Mouse (Mus musculus) layer of hippocampus, postnatal 14 days (tissue): ENCODE data around the gene Prkag3. TPM values are rescaled to one million over a fixed set of nuclear protein-coding genes. Genes with fewer than 3 reads are reported as not detected.

ENCODE experiments used
- DNase-seq, 2 experiments: peaks; one replicate each; pipeline ENCODE4 v3.0.0; 2021 to 2022; ENCODE audit warnings: low spot score in 2 of 2, mixed read lengths in 1 of 2
- total RNA-seq, 2 experiments: library from RNA; stranded (reverse); gene quantifications; 2 replicates each; pipeline ENCODE4 v1.2.3; 2021

Prkag3 gene
- total RNA-seq, 2 experiments from 2014 or later, result 0.14 to 0.55 TPM

- DNase-seq, result peak; percentile 55 to 76
Measured at GRCm38 (mm10) chr1:74763081-74763480, 14.1 kb upstream of the Prkag3 start.

- DNase-seq, result peak; percentile 37 to 69
Measured at GRCm38 (mm10) chr1:74759773-74760172, 10.8 kb upstream of the Prkag3 start.

GRCm38 (mm10) chr1:74754175-74754785 is 5.3 kb upstream of the Prkag3 start:
- DNase-seq, result no peak

- no peak for DNase-seq
Measured at GRCm38 (mm10) chr1:74753266-74753974, 4.4 kb upstream of the Prkag3 start.

- no peak for DNase-seq
Measured at GRCm38 (mm10) chr1:74752833-74753232, 3.8 kb upstream of the Prkag3 start.

- no peak for DNase-seq
Measured at GRCm38 (mm10) chr1:74752150-74752549, 3.1 kb upstream of the Prkag3 start.

GRCm38 (mm10) chr1:74750683-74751082 is 1.7 kb upstream of the Prkag3 start:
- DNase-seq, result peak in 1 of 2 experiments; percentile 74

GRCm38 (mm10) chr1:74749301-74749700 is 280 bp upstream of the Prkag3 start:
- no peak for DNase-seq

GRCm38 (mm10) chr1:74747335-74747734 is 1.7 kb downstream of the Prkag3 start:
- DNase-seq, result no peak

GRCm38 (mm10) chr1:74740846-74741245 is 8.2 kb downstream of the Prkag3 start:
- DNase-seq, result no peak

- DNase-seq, result no peak
Measured at GRCm38 (mm10) chr1:74737500-74737899, 11.5 kb downstream of the Prkag3 start.

- no peak for DNase-seq
Measured at GRCm38 (mm10) chr1:74736977-74737376, 12.0 kb downstream of the Prkag3 start.

- DNase-seq, result no peak
Measured at GRCm38 (mm10) chr1:74728446-74728845, 20.6 kb downstream of the Prkag3 start.

GRCm38 (mm10) chr1:74726674-74727073 is 22.3 kb downstream of the Prkag3 start:
- no peak for DNase-seq

- no peak for DNase-seq
Measured at GRCm38 (mm10) chr1:74726114-74726513, 22.9 kb downstream of the Prkag3 start.

GRCm38 (mm10) chr1:74723748-74724147 is 25.3 kb downstream of the Prkag3 start:
- DNase-seq, result no peak

- DNase-seq, result no peak
Measured at GRCm38 (mm10) chr1:74721657-74722056, 27.4 kb downstream of the Prkag3 start.

GRCm38 (mm10) chr1:74719281-74719680 is 29.7 kb downstream of the Prkag3 start:
- DNase-seq, result no peak

GRCm38 (mm10) chr1:74718113-74718512 is 30.9 kb downstream of the Prkag3 start:
- no peak for DNase-seq

GRCm38 (mm10) chr1:74715886-74716285 is 33.1 kb downstream of the Prkag3 start:
- no peak for DNase-seq

- no peak for DNase-seq
Measured at GRCm38 (mm10) chr1:74715468-74715867, 33.6 kb downstream of the Prkag3 start.

- no peak for DNase-seq
Measured at GRCm38 (mm10) chr1:74714967-74715366, 34.1 kb downstream of the Prkag3 start.
